Mouse (Mus musculus) left cerebral cortex, postnatal 10 days (tissue): ENCODE measurements around the gene Gm11077. TPM values are rescaled to one million over a fixed set of nuclear protein-coding genes. Genes with fewer than 3 reads are reported as not detected.

Source experiments
- total RNA-seq, 2 experiments: library from RNA; stranded (reverse); gene quantifications; 2 replicates each; pipeline ENCODE4 v1.2.3; 2021

Gm11077 gene
- total RNA-seq, 2 experiments from 2014 or later = not detected

Other genes starting within 250 kb of the Gm11077 start
- 10 to 100 TPM; 42.8 to 45.6 TPM for gene Aebp2, start 106.6 kb upstream of the Gm11077 start, total RNA-seq